ENCODE assay signal across 35 mouse cellular contexts in the genomic region with DNA sequence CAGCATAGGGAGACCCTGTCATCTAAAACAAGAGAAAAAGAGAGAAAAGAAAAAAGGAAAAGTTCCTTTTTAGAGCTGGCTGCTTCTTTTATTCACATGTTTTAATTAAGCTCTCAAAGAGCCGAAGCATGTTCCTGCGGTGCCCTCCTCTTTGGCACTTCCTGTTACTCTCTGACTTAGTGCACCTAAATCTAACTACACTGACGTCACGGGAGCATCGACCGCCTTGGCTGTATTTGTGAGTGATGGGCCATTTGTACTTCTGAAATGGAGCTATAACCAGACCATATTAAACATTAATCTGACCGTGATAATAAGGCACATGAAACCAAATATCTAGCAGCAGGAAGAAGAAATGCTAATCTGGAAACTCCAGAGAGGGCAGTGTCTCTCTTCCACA. TPM values are rescaled to one million over a fixed set of nuclear protein-coding genes. Genes with fewer than 3 reads are reported as not detected.
A peak's percentile ranks its signal among the peaks of the same experiment; 100 is the strongest.
DNase-seq lines count a peak whose midpoint lies in the region; ATAC-seq and TF ChIP-seq lines count a peak whose summit lies in the region.
"Had no signal": no experiment of that assay in that cellular context is flagged by ENCODE, and none has a peak within 500 bp of the region (broad histone marks: within the 10 kb centered on the region; RNA-seq: fewer than 3 reads in every experiment).

No protein-coding gene starts in this region.

- H3K27me3 ChIP-seq in kidney, embryonic 16.5 days (ENCODE audit: insufficient read depth, low read length) = no peaks in the 10 kb centered on the region
- H3K27me3 ChIP-seq: forebrain, embryonic 15.5 days; heart, embryonic 15.5 days; intestine, embryonic 15.5 days; limb, embryonic 12.5 days; midbrain, embryonic 12.5 days; neural tube, embryonic 15.5 days; Patski had no signal

- no peak overlapping the region for H3K9ac ChIP-seq in kidney, embryonic 16.5 days (replicated peaks; ENCODE audit: low read length)
- H3K9ac ChIP-seq: forebrain, embryonic 15.5 days; heart, embryonic 15.5 days; hindbrain, embryonic 14.5 days; intestine, embryonic 15.5 days; limb, embryonic 12.5 days; liver, postnatal 0 days; midbrain, embryonic 12.5 days; neural tube, embryonic 15.5 days had no signal

- WGBS in kidney, embryonic 16.5 days = 82% methylated on average over 7 of the region's 7 CpGs

- no peak overlapping the region for H3K4me2 ChIP-seq in kidney, embryonic 16.5 days (replicated peaks; ENCODE audit: low read depth, low read length)
- H3K4me2 ChIP-seq: forebrain, embryonic 15.5 days; heart, embryonic 15.5 days; hindbrain, embryonic 14.5 days; intestine, embryonic 15.5 days; limb, embryonic 12.5 days; liver, embryonic 11.5 days; midbrain, embryonic 12.5 days; neural tube, embryonic 15.5 days had no signal

- peaks cover 64% of the 10 kb centered on the region for H3K36me3 ChIP-seq in kidney, embryonic 16.5 days (ENCODE audit: insufficient read depth, low read length)
- H3K36me3 ChIP-seq: forebrain, embryonic 15.5 days had no signal

- peak overlapping the region; percentile 69 for H3K4me3 ChIP-seq in gastrocnemius, adult 2 months
- no peak overlapping the region for H3K4me3 ChIP-seq in kidney, embryonic 16.5 days (ENCODE audit: low read length)
- H3K4me3 ChIP-seq: embryonic facial prominence, embryonic 10.5 days; forebrain, embryonic 15.5 days; heart, embryonic 15.5 days; intestine, embryonic 15.5 days; limb, embryonic 12.5 days; midbrain, embryonic 12.5 days; neural tube, embryonic 15.5 days had no signal

- DNase-seq in gastrocnemius, adult 2 months = no peak
- DNase-seq in gastrocnemius, postnatal 36 days = no peak
- DNase-seq in kidney, adult 8-10 months = peak; percentile 53 to 59
- peak; percentile 86 for DNase-seq in kidney, adult 9 months
- DNase-seq in urinary bladder, postnatal 10 days (ENCODE audit: low spot score) = no peak
- no peak for DNase-seq in testis, postnatal 10 days (ENCODE audit: low spot score)
- DNase-seq: adrenal gland, adult 8-10 months; cerebellum, postnatal 10 days; gastrocnemius, postnatal 10 days; heart, postnatal 4 days; layer of hippocampus, postnatal 36 days; liver, postnatal 0 days; lung, postnatal 14 days; right cerebral cortex, adult 18-20 months; right cerebral cortex, postnatal 4 days; thymus, postnatal 25 days had no signal

- no peaks in the 10 kb centered on the region for H3K9me3 ChIP-seq in kidney, embryonic 16.5 days (ENCODE audit: low read length)
- H3K9me3 ChIP-seq: embryonic facial prominence, embryonic 10.5 days; forebrain, embryonic 15.5 days; G1E; heart, embryonic 15.5 days; intestine, embryonic 15.5 days; limb, embryonic 12.5 days; midbrain, embryonic 12.5 days; neural tube, embryonic 15.5 days had no signal

- no peak for ATAC-seq in kidney, embryonic 16.5 days (ENCODE audit: low FRiP score, low TSS enrichment)
- ATAC-seq: forebrain, embryonic 15.5 days; intestine, embryonic 15.5 days; liver, postnatal 0 days; Patski had no signal

- intact Hi-C loops in gastrocnemius, adult 2 months (cut with DNase I) = no loop called here
- intact Hi-C loops in gastrocnemius, postnatal 36 days (cut with DNase I) = no loop called here

- H3K27ac ChIP-seq in gastrocnemius, adult 2 months = peak overlapping the region; percentile 85
- no peak overlapping the region for H3K27ac ChIP-seq in kidney, embryonic 16.5 days (ENCODE audit: low read length)
- H3K27ac ChIP-seq: embryonic facial prominence, embryonic 10.5 days; forebrain, embryonic 15.5 days; heart, embryonic 15.5 days; hindbrain, embryonic 14.5 days; intestine, embryonic 15.5 days; limb, embryonic 12.5 days; midbrain, embryonic 12.5 days; neural tube, embryonic 15.5 days had no signal

- no peaks in the 10 kb centered on the region for H3K4me1 ChIP-seq in kidney, embryonic 16.5 days (ENCODE audit: insufficient read depth, low read length)
- H3K4me1 ChIP-seq: embryonic facial prominence, embryonic 10.5 days; heart, embryonic 15.5 days; intestine, embryonic 15.5 days; limb, embryonic 12.5 days; midbrain, embryonic 12.5 days; neural tube, embryonic 15.5 days had no signal

- no peak for TF ChIP-seq CTCF in gastrocnemius, adult 2 months (IDR thresholded peaks at IDR 0.05)

RNA-seq across cellular contexts. Expression of a gene that starts 24.7 kb away (rescaled TPM):
- 10 to 100 TPM; 38.8 to 58.6 TPM for total RNA-seq in gastrocnemius, adult 2 months (2021)
- 10 to 100 TPM; 34.9 to 42.3 TPM for total RNA-seq in gastrocnemius, postnatal 36 days (2021)
- polyA plus RNA-seq in kidney, embryonic 16.5 days (2015; fragmentation: Nextera tagmentation; extraction: Ambion mirVana) = 41.3 and 45.0 TPM in 2 replicates

RNA-seq across cellular contexts. Expression of a gene that starts 40.2 kb away (rescaled TPM):
- total RNA-seq in gastrocnemius, adult 2 months (2021) = not detected
- not detected for total RNA-seq in gastrocnemius, postnatal 36 days (2021)
- polyA plus RNA-seq in kidney, embryonic 16.5 days (2015; fragmentation: Nextera tagmentation; extraction: Ambion mirVana) = not detected in 2 replicates
- total RNA-seq: gastrocnemius, postnatal 10 days; heart, adult 8-10 months; heart, postnatal 4 days; layer of hippocampus, adult 18-20 months; layer of hippocampus, postnatal 36 days; left cerebral cortex, postnatal 10 days; megakaryocyte, adult 5-6 weeks had no signal
- polyA plus RNA-seq: brain, embryonic 14.5 days; cortical plate, adult 2 months; embryonic facial prominence, embryonic 10.5 days; forebrain, embryonic 15.5 days; G1E; heart, embryonic 15.5 days; hindbrain, embryonic 14.5 days; limb, embryonic 12.5 days; liver, embryonic 11.5 days; liver, postnatal 0 days; midbrain, embryonic 12.5 days; neural tube, embryonic 15.5 days; stomach, embryonic 14.5 days had no signal

RNA-seq across cellular contexts. Expression of a gene that starts 59.2 kb away (rescaled TPM):
- 1 to 10 TPM; 2.6 to 2.7 TPM for total RNA-seq in gastrocnemius, adult 2 months (2021)
- total RNA-seq in gastrocnemius, postnatal 36 days (2021) = 1 to 10 TPM; 2.5 to 3.1 TPM
- 42.1 and 44.1 TPM in 2 replicates for polyA plus RNA-seq in kidney, embryonic 16.5 days (2015; fragmentation: Nextera tagmentation; extraction: Ambion mirVana)

Comparison
In these comparisons a context has a peak if more than half of its experiments do, and no peak if none do; other contexts are left out.
1. DNase-seq: peak in kidney, adult 8-10 months (2 of 2) and kidney, adult 9 months (single experiment); none in gastrocnemius, adult 2 months (single experiment), gastrocnemius, postnatal 36 days (0 of 2), urinary bladder, postnatal 10 days (single experiment) and testis, postnatal 10 days (single experiment).